Mouse (Mus musculus): ENCODE measurements around the gene Ube2h.
A peak's percentile ranks its signal among the peaks of the same experiment; 100 is the strongest.
"Not testable (repeated sequence)": the region's sequence is repeated elsewhere in the genome, so short reads cannot be mapped to it uniquely, and the experiment has no call there.

The Ube2h gene

GRCm38 (mm10) chr6:30243347-30244007 lies 60.9 kb downstream of the Ube2h start:
- no peak for DNase-seq (ENCODE audit: low spot score)

- no peak for DNase-seq (ENCODE audit: low spot score)
These were observed 61.4 kb downstream of the Ube2h start for GRCm38 (mm10) chr6:30242928-30243327.

GRCm38 (mm10) chr6:30240105-30240504 lies 64.2 kb downstream of the Ube2h start:
- DNase-seq (ENCODE audit: low spot score), result no peak

GRCm38 (mm10) chr6:30239207-30239606 lies 65.1 kb downstream of the Ube2h start:
- DNase-seq (ENCODE audit: low spot score), result no peak

GRCm38 (mm10) chr6:30238079-30238478 lies 66.3 kb downstream of the Ube2h start:
- DNase-seq (ENCODE audit: low spot score), result no peak

- DNase-seq (ENCODE audit: low spot score), result no peak
These were observed 67.8 kb downstream of the Ube2h start for GRCm38 (mm10) chr6:30236564-30236963.

GRCm38 (mm10) chr6:30231758-30232293 lies 72.5 kb downstream of the Ube2h start:
- no peak for DNase-seq (ENCODE audit: low spot score)

GRCm38 (mm10) chr6:30230246-30230645 lies 74.1 kb downstream of the Ube2h start:
- DNase-seq (ENCODE audit: low spot score), result no peak

GRCm38 (mm10) chr6:30228921-30229320 lies 75.4 kb downstream of the Ube2h start:
- no peak for DNase-seq (ENCODE audit: low spot score)

GRCm38 (mm10) chr6:30228353-30228752 lies 76.0 kb downstream of the Ube2h start:
- DNase-seq (ENCODE audit: low spot score), result no peak

- no peak for DNase-seq (ENCODE audit: low spot score)
These were observed 77.2 kb downstream of the Ube2h start for GRCm38 (mm10) chr6:30226971-30227700.

- DNase-seq (ENCODE audit: low spot score), result no peak
These were observed 79.6 kb downstream of the Ube2h start for GRCm38 (mm10) chr6:30224693-30225092.

- DNase-seq (ENCODE audit: low spot score), result no peak
These were observed 82.0 kb downstream of the Ube2h start for GRCm38 (mm10) chr6:30222321-30222720.

GRCm38 (mm10) chr6:30217581-30217980 lies 86.8 kb downstream of the Ube2h start:
- DNase-seq (ENCODE audit: low spot score), result no peak

- DNase-seq (ENCODE audit: low spot score), result no peak
These were observed 91.9 kb downstream of the Ube2h start for GRCm38 (mm10) chr6:30212468-30212867.

GRCm38 (mm10) chr6:30211641-30212455 lies 92.5 kb downstream of the Ube2h start:
- DNase-seq (ENCODE audit: low spot score), result no peak

GRCm38 (mm10) chr6:30210788-30211187 lies 93.6 kb downstream of the Ube2h start:
- DNase-seq (ENCODE audit: low spot score), result peak; percentile 89

GRCm38 (mm10) chr6:30208844-30209243 lies 95.5 kb downstream of the Ube2h start:
- no peak for DNase-seq (ENCODE audit: low spot score)

GRCm38 (mm10) chr6:30205587-30206202 lies 98.6 kb downstream of the Ube2h start:
- DNase-seq (ENCODE audit: low spot score), result peak; percentile 87

- DNase-seq (ENCODE audit: low spot score), result not testable (repeated sequence)
These were observed 99.2 kb downstream of the Ube2h start for GRCm38 (mm10) chr6:30205180-30205538.

- no peak for DNase-seq (ENCODE audit: low spot score)
These were observed 99.8 kb downstream of the Ube2h start for GRCm38 (mm10) chr6:30204383-30205179.
